Mouse (Mus musculus): ENCODE measurements around the gene Lnp1. TPM values are rescaled to one million over a fixed set of nuclear protein-coding genes. Genes with fewer than 3 reads are reported as not detected.

Gene Lnp1
- polyA plus RNA-seq, 1 experiment = not detected

- H3K27ac ChIP-seq (ENCODE audit: insufficient read depth, low read depth, low read length) = no peak within 1 kb of the TSS
- TF ChIP-seq CTCF (IDR thresholded peaks at IDR 0.05; ENCODE audit: low read depth, low read length) (no peak), POLR2A (IDR thresholded peaks at IDR 0.05; ENCODE audit: borderline replicate concordance, low read depth, low read length) (no peak)
- no peak within 1 kb of the TSS for H3K4me3 ChIP-seq (ENCODE audit: insufficient read depth, low read length)
- H3K4me1 ChIP-seq (ENCODE audit: control insufficient read depth, insufficient read depth, low read length) = no peaks in the 10 kb centered on the region
Measured at GRCm38 (mm10) chr16:56885824-56886615, 41.8 kb downstream of the Lnp1 start, which contains the start of gene Tmem45a. TSS of gene Tmem45a (minus strand) at chr16:56886166.

- no peak for TF ChIP-seq CTCF (IDR thresholded peaks at IDR 0.05; ENCODE audit: low read depth, low read length)
- no peak for TF ChIP-seq POLR2A (IDR thresholded peaks at IDR 0.05; ENCODE audit: borderline replicate concordance, low read depth, low read length)
- H3K4me1 ChIP-seq (ENCODE audit: control insufficient read depth, insufficient read depth, low read length) = no peaks in the 10 kb centered on the region
- no peak overlapping the region for H3K4me3 ChIP-seq (ENCODE audit: insufficient read depth, low read length)
- H3K27ac ChIP-seq (ENCODE audit: insufficient read depth, low read depth, low read length) = no peak overlapping the region
Measured at GRCm38 (mm10) chr16:56884811-56885210, 43.0 kb downstream of the Lnp1 start.

GRCm38 (mm10) chr16:56873410-56873809 is 54.5 kb downstream of the Lnp1 start:
- Histone ChIP-seq H3K4me3 (ENCODE audit: insufficient read depth, low read length) (no peak overlapping the region), H3K27ac (ENCODE audit: insufficient read depth, low read depth, low read length) (no peak overlapping the region)

DNA sequence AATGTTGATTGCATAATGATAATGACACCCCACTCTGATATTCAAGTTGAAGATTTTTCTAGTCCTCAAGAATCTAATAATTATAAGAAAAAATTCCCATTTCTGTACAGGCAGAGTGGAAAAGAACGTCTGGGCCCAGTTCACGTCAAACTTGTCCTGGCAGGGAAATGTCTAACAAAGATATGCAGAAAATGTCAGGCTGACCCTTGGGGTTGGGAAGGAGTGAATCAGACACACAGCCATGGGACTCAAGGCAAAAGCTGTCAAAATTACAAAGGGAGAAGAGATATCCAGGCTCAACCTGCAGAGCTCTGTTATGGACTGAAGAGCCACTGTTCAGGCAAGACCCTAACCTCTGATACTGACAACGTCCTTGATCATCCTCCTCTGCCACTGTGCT is 57.4 kb downstream of the Lnp1 start:
- H3K27ac ChIP-seq (ENCODE audit: insufficient read depth, low read depth, low read length) = no peak overlapping the region
- H3K4me1 ChIP-seq (ENCODE audit: control insufficient read depth, insufficient read depth, low read length) = no peaks in the 10 kb centered on the region
- TF ChIP-seq CTCF (IDR thresholded peaks at IDR 0.05; ENCODE audit: low read depth, low read length) (no peak), POLR2A (IDR thresholded peaks at IDR 0.05; ENCODE audit: borderline replicate concordance, low read depth, low read length) (no peak)

More at GRCm38 (mm10) chr16:56873410-56873809, 54.5 kb downstream of the Lnp1 start:
- TF ChIP-seq CTCF (IDR thresholded peaks at IDR 0.05; ENCODE audit: low read depth, low read length) (no peak), POLR2A (IDR thresholded peaks at IDR 0.05; ENCODE audit: borderline replicate concordance, low read depth, low read length) (no peak)
- H3K4me1 ChIP-seq (ENCODE audit: control insufficient read depth, insufficient read depth, low read length) = no peaks in the 10 kb centered on the region

GRCm38 (mm10) chr16:56868361-56868760 is 59.5 kb downstream of the Lnp1 start:
- Histone ChIP-seq H3K4me3 (ENCODE audit: insufficient read depth, low read length) (no peak overlapping the region), H3K27ac (ENCODE audit: insufficient read depth, low read depth, low read length) (no peak overlapping the region), H3K4me1 (ENCODE audit: control insufficient read depth, insufficient read depth, low read length) (no peaks in the 10 kb centered on the region)
- no peak for TF ChIP-seq POLR2A (IDR thresholded peaks at IDR 0.05; ENCODE audit: borderline replicate concordance, low read depth, low read length)
- no peak for TF ChIP-seq CTCF (IDR thresholded peaks at IDR 0.05; ENCODE audit: low read depth, low read length)

More for the DNA sequence above, 57.4 kb downstream of the Lnp1 start:
- H3K4me3 ChIP-seq (ENCODE audit: insufficient read depth, low read length) = no peak overlapping the region

- TF ChIP-seq CTCF (IDR thresholded peaks at IDR 0.05; ENCODE audit: low read depth, low read length) = no peak
- Histone ChIP-seq H3K27ac (ENCODE audit: insufficient read depth, low read depth, low read length) (no peak overlapping the region), H3K4me1 (ENCODE audit: control insufficient read depth, insufficient read depth, low read length) (no peaks in the 10 kb centered on the region), H3K4me3 (ENCODE audit: insufficient read depth, low read length) (no peak overlapping the region)
Measured at GRCm38 (mm10) chr16:56867591-56867990, 60.3 kb downstream of the Lnp1 start.

Other genes starting within 250 kb of the Lnp1 start
- 77.8 and 79.5 TPM in 2 replicates for gene Tfg, start 210.6 kb downstream of the Lnp1 start, polyA plus RNA-seq (2012; ENCODE audit: insufficient read depth, insufficient read length, missing spikeins)
- not detected in 2 replicates for gene Adgrg7, start 132.2 kb downstream of the Lnp1 start, polyA plus RNA-seq (2012; ENCODE audit: insufficient read depth, insufficient read length, missing spikeins)
- gene Tmem45a, start 41.9 kb downstream of the Lnp1 start, polyA plus RNA-seq (2012; ENCODE audit: insufficient read depth, insufficient read length, missing spikeins) = 1.3 TPM in 1 of 2 replicates, not detected in the other
- not detected in 2 replicates for gene Tmem45a2, start 143.3 kb upstream of the Lnp1 start, polyA plus RNA-seq (2012; ENCODE audit: insufficient read depth, insufficient read length, missing spikeins)
- 20.3 and 20.8 TPM in 2 replicates for gene Tomm70a, start 193.6 kb upstream of the Lnp1 start, polyA plus RNA-seq (2012; ENCODE audit: insufficient read depth, insufficient read length, missing spikeins)
- 30.5 and 37.8 TPM in 2 replicates for gene Nit2, start 239.3 kb upstream of the Lnp1 start, polyA plus RNA-seq (2012; ENCODE audit: insufficient read depth, insufficient read length, missing spikeins)